Mouse (Mus musculus) kidney, postnatal 36 days (tissue): ENCODE data around the gene As3mt.
"Not testable (repeated sequence)": the region's sequence is repeated elsewhere in the genome, so short reads cannot be mapped to it uniquely, and the experiment has no call there.

Experiments
- DNase-seq, 2 experiments: peaks; one replicate each; pipeline ENCODE4 v3.0.0; 2021 to 2022; ENCODE audit warnings: mixed read lengths in 2 of 2

The As3mt gene

DNA sequence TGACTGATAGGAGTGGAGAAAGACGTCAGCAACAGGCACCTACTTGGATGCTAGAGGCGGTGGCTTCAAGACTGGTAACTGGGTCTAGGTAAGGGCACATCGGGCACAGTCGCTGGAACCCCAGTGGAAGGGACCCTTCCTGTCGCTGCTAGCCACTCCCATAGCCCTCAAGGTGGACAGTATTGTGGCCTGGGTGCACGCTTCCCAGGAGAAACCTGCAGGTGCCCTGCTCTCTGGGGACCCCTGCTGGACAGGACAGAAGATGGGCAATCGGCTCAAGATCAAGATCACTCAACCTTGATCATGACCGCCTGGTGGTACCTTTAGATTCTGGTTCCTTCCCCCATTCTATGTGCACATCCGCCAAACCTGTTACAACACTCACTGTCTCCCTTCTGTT, 47.8 kb downstream of the As3mt start:
- DNase-seq = peak; percentile 57 to 88

DNA sequence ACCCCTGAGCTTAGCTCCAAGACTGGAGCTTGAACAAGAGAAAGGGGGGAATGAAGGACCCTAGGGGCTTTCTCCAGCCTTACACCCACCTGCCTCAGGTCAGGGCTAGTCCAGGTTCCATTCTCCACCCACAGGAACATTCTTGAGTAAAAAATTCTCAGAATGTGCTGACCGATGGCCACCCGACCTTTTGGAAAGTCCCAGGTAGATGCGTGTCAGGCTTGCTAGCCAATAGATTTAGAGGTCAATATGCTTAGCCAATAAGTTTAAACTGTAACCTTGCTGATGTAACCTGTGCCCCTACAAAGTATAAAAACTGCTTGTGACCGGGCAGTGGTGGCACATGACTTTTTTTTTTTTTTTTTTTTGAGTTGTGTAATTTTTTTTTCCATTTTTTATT, 49.0 kb downstream of the As3mt start:
- peak in 1 of 2 experiments; percentile 14 for DNase-seq

DNA sequence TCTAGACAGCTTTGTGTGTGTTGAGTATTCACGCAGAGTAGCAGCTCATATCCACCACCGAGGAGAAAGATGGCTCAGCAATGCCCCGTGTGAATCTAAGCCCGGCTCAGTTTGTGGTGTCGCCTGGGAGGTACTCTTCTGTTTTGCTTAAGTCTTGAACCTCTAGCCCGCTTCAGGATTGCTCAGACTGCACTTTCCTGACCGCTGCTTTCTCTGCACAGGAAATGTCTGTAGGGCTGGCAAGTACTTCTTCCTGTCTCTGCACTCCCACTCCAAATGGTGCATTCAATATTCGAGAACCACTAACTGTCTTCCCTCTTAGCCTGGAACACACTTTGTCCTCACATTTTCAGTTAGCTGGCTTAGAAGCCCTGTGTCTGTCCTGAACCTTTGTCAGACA, 51.8 kb downstream of the As3mt start:
- no peak for DNase-seq

DNA sequence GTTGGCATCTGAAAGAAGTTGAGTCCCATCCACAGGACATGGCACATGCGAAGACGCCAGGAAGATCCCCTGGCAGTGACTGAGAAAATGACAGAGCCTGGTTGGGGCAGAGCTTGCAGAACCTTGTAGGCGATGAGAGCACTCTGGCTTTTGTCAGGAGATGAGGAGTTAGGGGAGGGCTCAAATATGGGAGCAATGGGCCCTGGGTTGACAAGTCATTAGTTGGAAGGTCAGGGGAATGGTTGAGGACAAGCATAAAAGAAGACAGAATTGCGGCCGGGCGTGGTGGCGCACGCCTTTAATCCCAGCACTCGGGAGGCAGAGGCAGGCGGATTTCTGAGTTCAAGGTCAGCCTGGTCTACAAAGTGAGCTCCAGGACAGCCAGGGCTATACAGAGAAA, 52.7 kb downstream of the As3mt start:
- DNase-seq = not testable (repeated sequence)

DNA sequence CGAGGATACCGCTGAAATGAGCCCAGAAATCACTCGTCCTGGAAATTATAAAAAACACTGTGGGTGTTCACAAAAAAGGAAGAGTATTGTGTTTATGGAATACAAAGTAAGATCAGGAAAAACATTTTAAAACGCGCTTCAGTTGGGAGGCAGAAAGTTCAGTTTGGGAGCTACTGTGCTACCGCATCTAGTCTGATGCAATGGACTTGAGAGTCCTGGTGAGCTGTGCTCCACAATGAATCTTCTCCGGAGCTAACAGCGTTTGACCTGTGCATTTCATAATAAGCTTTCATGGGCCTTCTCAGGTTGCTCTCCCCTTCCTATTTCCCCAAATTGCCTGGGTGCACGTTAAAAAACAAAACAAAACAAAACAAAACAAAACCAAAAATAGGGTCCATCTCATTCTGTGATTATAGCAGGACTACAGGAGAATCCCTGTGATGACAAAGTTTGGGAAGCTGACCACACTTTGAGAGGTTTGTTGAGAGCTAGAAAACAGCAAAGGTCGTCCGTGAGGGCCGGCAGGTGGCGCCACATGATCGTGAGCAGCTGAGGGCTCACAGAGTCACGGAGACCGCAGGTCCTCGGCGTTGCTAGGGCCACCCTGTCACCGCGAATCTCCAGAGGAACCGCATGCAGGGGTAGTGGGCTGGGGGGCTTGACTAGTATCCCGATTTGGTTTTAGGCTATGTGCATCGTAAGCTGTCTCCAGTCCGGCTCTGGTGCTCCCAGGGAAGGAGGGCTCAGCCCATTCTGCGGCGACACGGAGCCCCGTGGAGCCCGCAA, 53.3 kb downstream of the As3mt start:
- peak; percentile 89 to 96 for DNase-seq

DNA sequence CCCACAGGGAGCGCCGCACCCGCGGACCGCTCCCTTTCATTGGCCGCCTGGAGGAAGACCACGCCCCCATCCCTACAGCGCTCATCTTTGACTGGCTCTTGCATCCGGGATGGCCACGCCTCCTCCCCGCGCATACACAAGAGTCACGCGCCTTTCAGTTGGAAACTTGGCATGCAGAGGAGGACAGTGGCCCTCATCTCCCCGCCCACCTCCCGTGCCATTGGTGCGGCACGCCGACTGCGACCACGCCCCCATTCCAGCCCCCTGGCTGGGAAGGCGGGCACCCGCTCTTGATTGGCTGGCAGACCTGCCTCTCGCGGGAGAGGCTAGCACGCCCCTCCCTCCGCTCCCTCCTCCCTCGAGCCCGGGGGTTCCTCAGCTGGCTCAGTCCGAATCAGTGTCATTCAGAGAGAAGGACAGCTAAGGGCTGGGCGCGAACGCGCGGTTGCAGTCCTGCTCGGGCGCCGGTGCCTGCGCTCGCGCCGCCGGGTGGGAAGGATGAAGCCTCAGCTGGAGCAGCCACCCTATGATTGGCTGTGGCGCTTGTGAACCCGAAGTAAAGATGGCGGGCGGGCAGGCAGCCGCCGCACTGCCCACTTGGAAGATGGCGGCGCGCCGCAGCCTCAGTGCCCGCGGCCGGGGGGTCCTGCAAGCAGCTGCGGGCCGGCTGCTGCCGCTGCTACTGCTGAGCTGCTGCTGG, 54.1 kb downstream of the As3mt start, which contains the start of gene Cnnm2:
Gene Cnnm2, plus strand, starts transcription at position 350 of the 700 bp plus-strand sequence.
- peak; percentile 100 for DNase-seq

DNA sequence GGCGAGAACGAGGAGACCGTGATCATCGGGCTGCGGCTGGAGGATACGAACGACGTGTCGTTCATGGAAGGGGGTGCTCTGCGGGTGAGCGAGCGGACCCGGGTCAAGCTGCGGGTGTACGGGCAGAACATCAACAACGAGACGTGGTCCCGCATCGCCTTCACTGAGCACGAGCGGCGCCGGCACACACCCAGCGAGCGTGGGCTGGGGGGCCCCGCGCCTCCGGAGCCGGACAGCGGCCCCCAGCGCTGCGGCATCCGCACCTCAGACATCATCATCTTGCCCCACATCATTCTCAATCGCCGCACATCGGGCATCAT, 54.7 kb downstream of the As3mt start:
- DNase-seq = no peak

DNA sequence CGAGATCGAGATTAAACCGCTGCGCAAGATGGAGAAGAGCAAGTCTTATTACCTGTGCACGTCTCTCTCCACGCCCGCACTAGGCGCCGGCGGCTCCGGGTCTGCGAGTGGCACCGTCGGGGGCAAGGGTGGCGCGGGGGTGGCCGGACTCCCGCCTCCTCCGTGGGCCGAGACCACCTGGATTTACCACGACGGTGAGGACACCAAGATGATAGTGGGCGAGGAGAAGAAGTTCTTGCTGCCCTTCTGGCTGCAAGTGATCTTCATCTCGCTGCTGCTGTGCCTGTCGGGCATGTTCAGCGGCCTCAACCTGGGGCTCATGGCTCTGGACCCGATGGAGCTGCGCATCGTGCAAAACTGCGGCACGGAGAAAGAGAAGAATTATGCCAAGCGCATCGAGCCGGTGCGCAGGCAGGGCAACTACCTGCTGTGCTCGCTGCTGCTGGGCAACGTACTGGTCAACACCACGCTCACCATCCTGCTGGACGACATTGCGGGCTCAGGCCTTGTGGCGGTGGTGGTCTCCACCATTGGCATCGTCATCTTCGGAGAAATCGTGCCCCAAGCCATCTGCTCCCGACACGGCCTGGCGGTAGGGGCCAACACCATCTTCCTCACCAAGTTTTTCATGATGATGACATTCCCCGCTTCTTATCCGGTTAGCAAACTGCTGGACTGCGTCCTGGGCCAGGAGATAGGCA, 55.2 kb downstream of the As3mt start:
- peak; percentile 19 to 38 for DNase-seq

DNA sequence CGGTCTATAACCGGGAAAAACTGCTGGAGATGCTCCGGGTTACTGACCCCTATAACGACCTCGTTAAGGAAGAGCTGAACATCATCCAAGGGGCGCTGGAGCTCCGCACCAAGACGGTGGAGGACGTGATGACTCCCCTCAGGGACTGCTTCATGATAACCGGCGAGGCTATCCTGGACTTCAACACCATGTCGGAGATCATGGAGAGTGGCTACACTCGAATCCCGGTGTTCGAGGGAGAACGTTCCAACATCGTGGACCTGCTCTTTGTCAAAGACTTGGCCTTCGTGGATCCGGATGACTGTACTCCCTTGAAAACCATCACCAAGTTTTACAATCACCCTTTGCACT, 55.7 kb downstream of the As3mt start:
- DNase-seq = peak in 1 of 2 experiments; percentile 38

DNA sequence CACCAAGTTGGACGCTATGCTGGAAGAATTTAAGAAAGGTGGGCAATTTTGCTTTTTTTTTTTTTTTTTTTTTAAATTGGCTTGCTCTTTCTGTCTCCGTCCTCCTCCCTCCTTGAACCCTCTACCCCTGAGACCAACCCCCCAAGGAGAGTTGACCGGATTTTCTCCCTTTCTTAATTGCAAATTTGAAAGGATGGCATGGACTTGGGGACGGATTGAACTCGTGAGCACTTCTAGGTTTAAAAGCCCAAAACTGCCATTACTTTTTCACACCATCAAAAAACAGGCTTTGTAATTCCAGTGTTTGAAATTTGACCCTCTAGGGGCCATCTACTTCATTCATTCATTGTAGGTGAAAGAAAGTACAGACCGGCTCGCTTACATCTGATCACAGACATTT, 56.1 kb downstream of the As3mt start:
- DNase-seq = no peak

DNA sequence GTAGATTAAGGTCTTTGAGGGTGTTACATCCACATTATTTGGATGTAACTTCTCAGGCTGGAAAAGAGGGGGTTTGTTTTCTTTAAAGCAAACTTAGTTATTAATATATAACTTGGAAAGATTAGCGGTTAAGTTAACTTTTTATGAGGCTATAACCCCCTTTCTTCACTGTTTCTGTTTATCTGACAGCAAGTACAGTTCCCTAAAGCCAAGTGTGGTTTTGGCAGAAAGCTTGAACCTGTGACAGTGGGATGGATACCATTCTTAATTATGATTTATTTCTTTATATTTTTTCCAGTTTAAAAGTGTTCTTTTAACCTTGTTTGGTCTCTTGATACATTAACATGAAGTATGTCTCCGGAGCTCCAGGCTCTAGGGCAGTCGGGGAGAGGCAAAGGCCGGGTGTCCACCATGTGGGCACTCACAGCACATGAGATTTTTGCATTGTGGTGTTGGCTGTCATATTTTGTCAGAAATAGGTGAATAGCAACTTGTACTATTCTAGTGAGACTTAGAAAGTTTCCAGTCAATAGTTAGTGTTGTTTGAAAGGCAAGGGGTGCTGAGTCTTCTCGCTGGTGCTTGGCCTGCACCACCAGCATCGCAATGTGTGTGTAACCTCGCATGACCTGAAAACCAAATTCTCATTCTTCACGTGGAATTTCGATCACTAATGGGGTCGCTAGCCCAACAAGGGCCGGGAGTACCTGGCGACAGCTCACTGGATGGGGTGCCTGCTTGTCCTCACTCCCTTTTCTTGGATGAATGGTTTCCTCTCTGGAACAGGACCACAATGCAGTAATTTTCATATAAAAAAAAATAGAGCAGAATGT, 56.9 kb downstream of the As3mt start:
- no peak for DNase-seq

DNA sequence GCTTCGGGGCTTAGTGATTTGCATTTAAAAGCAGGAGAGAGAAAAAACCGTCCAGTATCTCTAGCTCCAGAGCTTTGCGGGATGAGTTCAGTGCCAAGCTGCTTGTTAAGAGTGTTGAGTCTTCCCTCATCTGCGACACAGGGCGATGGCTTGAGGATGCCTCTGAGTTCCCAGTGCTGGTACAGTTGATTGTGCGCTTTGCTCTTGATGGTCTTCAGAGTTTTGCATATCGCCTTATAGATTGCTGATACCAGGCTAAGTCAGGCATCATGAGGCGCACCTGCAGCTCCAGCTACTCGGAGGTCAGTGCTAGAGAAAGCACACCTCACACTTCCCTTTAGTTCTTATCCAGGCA, 57.5 kb downstream of the As3mt start:
- DNase-seq = no peak

DNA sequence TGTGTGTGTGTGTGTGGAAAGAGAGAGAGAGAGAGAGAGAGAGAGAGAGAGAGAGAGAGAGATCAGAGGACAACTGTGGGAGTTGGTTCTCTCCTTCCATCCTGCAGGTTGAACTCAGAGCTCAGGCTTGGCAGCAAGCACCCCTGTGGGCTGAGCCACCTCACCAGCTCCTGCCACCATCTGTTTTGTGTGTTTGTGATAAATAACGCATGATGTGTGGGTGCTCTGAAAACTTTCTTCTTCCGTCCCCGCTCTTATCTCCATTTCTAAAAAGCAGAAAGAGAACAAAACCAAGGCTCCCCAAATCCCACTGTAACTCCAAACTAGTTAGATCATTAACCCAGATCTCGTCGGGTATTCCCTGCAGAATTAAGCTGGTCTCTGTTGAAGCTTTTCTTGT, 58.9 kb downstream of the As3mt start:
- peak in 1 of 2 experiments; percentile 20 for DNase-seq

DNA sequence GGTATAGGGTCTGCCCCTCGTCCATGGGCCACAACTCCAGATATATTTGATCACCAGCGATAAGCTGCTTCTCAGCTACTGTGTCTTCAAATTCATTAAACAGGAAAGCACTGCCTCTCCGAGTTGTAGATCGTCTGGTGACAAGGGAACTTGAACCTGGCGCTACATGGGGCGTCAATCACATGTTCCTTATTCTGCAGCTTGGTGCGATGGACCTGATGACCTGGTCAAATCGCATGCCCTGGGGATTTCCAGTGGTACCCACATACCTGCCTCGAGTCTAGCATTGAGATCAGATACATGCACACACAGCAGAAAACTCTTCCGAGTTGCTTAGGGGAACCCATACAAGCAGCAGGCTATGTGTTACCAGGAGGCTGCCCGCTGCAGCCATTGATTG, 62.5 kb downstream of the As3mt start:
- no peak for DNase-seq

DNA sequence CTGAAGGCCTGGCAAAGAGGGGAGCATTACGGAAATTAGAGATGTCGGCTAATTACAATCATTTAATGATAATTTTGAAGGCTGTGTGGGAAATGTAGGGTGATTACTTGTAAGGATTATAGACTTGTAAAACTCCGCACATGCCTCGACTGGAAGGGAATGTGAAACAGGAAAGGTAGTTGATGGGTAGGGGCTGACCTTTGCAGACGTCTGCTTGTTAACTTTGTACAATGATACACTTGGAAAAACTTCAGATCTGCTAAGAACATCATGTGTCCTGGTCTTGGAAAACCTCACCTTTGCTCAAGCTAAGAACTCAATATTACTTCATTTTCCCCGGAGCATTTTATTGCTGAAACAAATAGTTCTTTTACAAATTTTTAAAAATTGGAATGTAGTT, 64.5 kb downstream of the As3mt start:
- DNase-seq = no peak

DNA sequence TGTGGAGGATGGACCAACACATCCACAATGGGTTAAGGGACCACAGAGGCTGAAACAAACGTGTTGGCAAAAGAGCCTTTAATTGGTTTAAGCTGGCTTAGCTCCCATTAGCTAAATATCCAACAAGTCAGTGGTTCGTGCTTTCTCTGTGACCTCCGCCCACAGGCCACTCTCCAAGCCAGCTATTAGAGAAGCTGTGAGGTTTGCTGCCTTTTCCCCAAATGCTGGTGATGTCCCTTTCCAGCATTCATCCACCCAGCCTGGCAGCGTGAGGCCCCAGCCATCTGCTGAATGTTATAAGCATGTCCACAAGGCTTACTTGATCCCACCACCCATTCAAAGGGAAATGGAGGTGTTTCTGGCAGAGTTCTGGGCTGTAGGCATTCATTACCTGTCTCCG, 69.1 kb downstream of the As3mt start:
- DNase-seq = no peak

DNA sequence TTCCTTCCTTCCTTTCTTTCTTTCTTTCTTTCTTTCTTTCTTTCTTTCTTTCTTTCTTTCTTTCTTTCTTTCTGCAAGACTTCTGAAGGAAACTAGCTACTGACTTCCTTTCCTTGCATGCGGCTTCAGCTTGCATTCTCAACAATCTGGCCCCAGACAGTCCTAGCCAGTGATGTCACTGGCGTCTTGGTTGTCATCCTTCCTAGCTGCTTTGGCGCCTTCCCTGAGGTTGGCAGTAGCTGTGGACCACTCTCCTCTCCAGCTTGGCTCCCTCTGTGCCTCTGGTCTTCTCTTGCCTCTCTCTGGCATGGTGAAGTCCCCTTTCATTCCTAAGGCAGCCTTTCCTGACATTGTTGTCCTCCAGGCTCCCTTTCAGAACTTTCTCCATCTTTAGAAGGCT, 69.6 kb downstream of the As3mt start:
- no peak for DNase-seq

DNA sequence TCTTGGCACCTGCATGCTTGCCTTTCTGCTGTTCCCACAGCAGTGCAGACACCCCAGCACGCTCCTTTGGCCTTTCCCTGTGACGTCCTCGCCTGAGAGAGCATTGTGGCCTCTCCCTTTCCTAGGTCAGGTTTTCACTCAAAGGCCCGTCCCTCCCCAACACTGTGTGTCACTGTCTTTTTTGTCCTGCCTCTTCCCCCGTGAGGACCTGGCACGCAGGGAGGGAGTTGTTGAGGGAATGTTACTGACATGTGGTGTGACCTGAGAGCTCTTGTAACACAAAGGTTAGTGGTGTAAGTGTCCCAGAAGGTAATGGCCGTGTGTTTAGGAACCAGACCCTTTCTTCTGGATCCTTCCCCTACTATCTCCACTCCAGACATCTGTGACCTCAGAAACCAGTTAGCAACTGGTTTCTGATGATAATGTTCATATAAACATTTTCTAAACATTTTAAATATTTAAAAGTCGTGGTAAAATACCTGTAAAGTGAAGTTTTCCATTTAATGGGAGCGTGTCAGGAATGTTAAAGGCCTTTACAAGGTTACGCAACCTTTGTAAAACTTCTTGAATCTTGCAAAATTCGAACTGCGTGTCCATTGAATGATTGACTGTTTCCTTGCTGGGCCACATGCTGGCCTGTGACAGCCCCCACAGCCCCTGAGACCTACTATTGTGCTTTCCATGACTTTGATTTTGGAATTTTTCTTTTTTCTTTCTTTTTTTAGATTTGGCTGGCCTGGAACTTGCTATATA, 70.8 kb downstream of the As3mt start:
- DNase-seq = no peak

DNA sequence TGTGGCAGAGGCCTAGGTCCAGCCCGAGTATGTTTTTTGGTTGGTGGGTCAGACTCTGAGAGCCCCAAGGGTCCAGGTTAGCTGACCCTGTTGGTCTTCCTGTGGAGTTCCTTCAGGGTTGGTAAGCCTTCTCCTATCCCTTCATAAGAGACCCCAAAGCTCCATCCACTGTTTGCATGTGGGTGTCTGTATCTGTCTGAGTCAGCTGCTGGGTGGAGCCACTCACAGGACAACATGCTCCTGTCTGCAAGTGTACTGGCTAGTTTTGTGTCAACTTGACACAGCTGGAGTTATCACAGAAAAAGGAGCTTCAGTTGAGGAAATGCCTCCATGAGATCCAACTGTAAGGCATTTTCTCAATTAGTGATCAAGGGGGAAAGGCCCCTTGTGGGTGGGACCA, 71.9 kb downstream of the As3mt start:
- DNase-seq = not testable (repeated sequence)

DNA sequence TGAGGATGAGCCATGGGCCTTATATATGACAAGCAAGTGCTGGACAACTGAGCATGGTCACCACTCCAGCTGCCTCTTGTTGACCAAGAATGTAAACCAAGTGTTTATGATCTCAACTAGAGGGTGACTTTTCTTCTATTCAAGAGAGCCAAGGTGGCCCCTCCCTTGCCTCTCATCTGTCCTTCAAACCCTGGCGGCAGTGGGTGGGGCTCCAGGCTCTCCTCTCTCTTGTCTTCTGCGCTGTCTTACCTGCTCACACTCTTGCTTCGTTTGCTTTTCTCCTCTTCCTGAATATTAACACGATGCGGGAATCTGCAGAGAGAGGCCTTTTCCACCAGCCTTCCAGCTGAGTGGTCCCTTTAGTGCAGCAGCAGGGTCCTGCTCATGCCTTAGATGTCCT, 76.8 kb downstream of the As3mt start:
- no peak for DNase-seq

DNA sequence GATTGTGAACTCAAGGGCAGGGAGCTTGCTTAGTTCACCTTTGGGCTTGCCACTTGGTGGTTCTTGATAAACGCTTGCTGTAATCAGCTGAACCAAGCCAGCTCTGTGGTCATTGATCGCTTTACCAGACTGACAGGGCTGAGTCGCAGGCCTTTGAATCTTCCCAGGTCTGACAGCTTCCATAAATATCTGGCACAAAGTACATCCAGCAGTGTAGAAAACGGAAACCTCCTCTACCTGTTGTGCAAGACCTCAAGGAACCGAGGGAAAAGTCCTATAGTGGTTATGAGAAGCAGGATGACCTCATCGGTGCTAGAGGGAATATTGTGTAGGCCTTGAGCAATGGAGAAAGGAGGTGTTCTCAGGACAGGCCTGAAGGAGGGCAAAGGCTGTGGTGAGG, 77.2 kb downstream of the As3mt start:
- DNase-seq = peak in 1 of 2 experiments; percentile 10

DNA sequence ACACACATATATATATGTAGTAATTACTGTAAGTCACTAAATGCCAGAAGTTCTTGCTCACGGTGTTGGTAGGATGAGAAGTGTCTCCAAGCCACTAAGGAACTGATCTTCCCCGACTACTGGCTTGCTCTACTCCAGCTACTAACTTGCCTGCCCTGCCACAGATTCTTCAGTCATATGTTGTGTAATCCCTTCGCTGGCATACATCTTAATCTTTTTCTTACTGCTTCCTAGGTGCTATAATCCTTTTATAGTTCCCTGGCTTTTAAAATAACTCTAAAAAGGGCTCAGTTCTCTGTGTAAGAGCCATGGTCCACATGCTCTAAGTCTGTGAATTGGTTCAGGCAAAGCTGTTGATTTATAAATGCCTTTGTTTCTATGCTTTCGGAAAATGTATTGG, 78.4 kb downstream of the As3mt start:
- no peak for DNase-seq
